Mouse (Mus musculus): ENCODE data around the gene Drd3.

Gene Drd3

DNA sequence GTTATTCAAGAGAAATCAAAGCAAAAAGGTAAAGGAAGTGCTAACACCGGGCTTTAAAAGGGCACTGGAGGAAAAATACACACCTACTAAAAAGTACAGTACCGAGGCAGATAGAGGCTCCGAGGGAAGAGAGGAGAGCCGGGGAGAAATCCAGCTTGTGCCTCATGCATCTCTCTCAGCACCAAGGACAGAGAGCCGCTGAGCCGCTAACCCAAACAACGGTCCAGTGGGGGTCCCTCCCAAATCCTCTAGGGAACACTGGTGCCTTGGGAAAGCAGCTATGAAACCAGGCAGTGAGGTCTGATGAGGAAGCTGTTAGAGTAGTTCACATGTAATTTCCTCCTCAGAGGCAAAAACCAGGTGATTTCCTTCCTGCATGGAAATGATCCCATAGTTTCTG is at the start of gene Drd3:
Drd3 (plus strand) TSS at position 276 of the 400 bp plus-strand sequence.
- DNase-seq (ENCODE audit: extremely low read depth, low read depth, low spot score) = no peak

DNA sequence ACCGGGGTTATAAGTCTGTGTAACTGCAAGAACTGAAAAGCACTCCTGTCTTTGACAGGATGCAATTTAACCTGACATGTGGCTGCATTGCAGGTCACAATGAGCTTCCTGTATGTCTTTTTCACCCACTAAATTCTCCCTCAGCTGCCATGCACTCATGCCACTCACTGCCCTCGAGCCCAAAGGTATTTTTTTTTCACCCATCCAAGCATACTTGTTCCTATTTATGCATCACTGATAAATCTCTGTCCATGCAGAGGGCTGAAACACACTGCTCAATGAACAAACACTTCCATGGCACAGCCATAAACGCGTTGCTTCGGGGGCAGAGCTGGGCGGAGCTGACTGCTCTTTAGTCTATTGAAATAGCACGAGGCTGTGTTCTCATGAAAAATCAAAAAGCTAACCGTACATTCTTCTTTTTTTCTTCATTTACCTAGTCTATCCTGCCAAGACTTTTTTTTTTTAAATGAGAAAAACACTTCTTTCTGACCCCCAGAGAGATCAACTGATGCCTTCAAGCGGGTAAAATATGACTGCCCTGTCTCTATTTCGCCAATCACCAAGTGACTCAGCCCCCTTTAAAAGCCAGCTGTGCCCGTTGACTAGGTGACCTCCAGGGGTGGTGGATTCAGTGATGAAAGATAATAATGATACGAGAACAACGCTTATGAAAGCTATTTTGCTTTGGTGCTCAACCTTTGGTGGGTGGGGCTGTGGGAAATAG is 45.3 kb upstream of the Drd3 start:
- DNase-seq (ENCODE audit: extremely low read depth, low read depth, low spot score) = no peak

DNA sequence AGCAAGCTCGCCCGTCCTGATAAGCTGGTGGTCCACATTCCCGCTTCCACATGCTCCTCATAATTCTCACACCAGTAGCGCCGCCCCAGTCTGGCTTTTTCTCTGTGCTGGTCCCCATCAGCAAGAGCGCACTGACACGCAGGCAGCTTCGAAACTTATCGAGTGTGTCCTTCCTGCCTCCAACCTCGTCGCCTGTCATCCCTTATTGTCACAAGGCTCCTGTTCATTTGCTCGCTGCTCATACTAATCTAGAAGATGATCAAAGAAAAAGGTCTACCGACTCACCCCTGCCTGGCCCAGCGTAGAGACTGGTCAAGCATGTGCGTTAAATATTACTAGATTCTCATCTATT is 44.8 kb upstream of the Drd3 start:
- DNase-seq (ENCODE audit: extremely low read depth, low read depth, low spot score) = no peak

DNA sequence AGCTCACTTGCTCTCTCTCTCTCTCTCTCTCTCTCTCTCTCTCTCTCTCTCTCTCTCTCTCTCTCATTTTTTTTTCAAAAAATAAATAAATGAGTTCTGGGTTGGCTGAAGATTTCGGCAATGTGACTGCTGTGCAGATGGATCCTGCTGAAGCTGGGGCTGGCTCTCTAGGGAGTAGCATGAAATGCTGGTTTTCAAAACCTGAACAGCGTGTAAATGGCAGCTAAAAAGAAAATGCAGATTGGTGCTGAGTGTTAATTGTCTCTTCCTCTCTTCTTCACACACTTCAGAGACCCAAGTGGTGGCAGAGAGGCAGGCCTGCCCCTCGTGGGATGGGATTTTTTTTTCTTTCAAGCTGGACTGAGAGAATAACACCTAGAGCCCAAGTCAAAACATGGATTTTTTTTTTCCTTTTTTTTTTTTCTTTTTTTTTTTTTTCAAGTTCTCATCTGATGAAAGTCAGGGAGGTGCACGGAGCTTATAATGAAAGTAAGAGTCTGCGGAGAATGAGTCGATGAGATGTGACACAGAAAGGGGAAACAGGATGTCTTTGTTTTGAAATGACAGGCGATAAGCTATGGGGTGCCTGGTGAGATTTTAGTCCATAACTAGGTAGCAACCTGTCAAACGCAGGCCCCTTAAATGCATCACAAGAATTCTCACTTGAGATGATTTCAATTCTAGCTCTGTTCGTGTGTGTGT is 44.2 kb upstream of the Drd3 start:
- no peak for DNase-seq (ENCODE audit: extremely low read depth, low read depth, low spot score)

DNA sequence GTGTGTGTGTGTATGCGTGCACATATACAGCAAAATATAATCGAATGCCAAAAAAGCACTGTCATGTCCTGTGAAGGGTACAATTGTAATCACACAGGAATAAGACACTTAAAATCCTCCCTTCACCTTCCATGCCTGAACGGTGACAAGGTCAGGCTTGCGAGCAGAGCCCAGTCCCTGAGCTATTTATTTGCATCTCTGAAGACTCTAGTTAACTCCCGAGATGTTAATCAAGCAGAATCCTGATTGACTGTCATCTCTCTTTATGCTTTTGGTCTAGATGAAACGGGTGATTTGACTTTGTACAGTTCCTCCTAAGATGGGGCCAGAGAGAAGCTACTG is 43.7 kb upstream of the Drd3 start:
- DNase-seq (ENCODE audit: extremely low read depth, low read depth, low spot score) = no peak

DNA sequence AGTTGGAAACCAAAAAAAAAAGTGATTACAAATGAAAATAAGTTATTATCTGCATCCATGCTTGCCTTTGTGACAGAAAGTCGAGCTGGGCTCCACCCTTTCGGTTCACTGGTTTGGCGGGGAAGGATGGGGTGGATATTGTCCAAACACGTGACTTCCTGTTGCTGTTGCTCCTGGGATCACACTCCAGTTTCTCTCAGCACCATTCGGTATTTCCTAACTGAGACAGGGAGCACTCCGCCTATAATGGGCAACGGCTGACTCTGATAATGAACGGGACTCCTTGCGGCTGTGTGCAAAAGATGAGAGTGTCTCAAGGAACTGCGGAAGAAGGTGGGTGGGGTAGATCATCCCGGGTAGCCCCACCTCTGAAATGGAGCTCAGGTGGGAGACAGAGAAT is 43.2 kb upstream of the Drd3 start:
- no peak for DNase-seq (ENCODE audit: extremely low read depth, low read depth, low spot score)

DNA sequence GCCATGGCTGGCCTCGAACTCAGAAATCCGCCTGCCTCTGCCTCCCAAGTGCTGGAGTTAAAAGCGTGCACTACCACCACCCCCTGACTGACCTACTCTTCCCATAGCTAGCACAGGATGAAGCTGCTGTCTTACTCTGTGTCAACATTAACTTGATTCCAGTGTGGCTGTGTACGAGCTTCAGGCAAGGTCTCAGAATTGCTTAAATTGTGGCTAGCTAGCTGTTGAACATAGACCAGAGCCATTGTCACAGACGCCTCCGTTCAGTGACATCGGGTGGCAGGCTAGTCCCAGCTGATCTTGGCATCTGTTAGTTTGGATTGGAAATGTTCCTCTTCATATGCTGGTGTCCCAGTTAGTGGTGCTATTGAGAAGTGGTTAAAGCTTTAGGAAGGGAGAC is 42.5 kb upstream of the Drd3 start:
- DNase-seq (ENCODE audit: extremely low read depth, low read depth, low spot score) = no peak

DNA sequence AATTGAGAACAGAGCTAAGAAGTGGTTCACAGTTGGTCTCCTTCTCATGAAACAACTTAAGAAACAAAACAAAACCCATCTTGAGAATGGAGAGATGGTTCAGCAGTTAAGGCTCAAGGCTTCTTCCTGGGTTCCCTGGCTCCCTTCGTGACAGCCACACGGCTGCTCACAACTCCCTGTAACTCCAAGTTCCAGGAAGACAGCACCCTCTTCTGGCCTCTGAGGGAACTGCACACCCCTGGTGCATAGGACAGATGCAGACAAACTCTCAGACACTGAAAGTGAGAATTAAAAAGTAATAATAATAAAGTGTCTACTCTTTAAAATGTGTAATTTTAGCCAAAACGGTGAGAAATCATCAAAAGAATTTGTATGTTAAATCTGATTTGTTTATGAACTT is 29.4 kb upstream of the Drd3 start:
- no peak for DNase-seq (ENCODE audit: extremely low read depth, low read depth, low spot score)

DNA sequence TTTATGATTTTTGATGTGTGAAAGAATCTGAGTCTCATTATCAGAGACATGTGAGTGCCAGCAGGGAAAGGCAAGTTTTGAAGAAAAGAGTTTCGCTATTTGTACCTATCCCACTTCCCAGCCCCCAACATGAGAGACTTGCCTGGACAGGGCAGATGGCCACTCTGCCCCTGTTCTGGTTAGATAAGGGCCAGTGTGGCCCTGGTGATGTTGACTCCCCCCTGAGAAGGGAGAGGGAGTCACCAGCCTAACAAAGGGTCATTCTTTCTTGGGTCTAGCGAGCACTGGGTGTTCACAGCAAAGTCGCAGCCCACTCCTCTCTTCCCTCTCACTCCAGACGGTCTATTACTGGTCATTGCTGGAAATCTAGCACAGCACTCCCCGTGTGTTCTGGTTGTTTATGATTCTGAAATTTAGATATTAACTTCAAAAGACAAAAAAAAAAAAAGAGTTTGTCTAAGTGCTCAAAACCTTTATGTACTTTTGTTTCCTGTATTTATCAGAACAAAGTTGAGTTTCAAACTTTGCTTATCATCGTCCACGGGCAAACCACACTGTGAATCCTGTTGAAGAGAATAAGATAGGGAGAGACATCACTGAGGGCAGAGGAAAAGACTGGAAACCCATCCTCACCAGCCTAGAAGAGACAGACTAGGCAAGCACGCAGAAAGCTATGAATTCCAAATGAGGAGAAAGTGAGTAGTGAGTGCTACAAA is 24.2 kb upstream of the Drd3 start:
- DNase-seq (ENCODE audit: extremely low read depth, low read depth, low spot score) = no peak

DNA sequence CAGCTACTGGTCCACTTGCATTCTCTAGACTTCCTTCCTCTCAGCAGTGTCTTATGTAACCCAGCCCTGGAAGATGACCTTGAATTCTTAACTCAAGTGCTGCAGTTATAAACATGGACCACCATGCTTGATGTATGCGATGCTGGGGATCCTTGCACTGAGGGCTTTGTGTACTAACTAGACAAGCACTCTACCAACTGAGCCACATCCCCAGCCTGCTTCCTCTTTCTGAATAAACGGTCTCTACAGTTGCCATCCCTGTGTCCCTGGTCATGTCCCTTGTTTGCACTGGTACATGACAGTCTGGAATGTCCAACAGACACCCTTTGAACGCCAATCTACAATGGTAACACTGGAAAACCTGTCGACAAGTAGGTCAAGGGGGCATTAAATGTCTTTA is 23.5 kb upstream of the Drd3 start:
- no peak for DNase-seq (ENCODE audit: extremely low read depth, low read depth, low spot score)

DNA sequence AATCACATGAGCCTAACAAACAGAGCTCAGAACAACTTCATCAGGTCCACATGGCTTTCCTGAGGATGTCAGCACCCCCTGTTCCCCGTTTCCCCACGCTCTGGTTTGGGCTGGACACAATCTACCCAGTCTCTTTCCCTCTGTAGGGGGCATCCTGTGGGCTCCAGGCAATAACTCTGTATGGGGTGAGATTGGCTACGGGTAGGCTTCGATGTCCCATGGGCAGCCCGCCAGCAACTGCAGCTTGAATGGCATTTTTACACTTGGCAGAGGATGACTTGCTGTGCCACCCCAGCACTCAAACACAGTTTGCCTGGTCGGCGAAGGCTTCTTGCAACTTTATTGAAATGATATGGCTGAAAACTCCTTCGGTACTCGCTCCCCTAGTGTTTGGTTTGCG is 21.3 kb upstream of the Drd3 start:
- DNase-seq (ENCODE audit: extremely low read depth, low read depth, low spot score) = no peak

DNA sequence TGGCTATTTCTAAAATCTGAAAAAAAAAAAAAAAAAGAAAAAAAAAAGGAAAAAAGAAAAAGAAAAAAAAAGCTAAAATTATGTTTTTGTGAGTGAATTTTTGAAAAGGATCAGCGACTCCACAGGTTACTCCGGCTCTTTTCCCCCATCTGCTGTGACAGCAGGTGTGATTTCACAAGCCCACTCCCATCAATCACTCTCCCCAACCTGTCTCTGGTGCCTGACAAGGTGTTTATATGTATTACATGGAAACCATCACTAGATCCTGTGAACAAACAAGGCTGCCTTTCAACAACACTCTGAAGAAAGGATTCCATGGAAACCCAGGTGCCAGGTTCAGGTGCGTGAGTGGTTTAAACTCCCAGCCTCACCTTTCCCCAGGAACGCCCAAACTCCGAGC is 20.9 kb upstream of the Drd3 start:
- no peak for DNase-seq (ENCODE audit: extremely low read depth, low read depth, low spot score)

DNA sequence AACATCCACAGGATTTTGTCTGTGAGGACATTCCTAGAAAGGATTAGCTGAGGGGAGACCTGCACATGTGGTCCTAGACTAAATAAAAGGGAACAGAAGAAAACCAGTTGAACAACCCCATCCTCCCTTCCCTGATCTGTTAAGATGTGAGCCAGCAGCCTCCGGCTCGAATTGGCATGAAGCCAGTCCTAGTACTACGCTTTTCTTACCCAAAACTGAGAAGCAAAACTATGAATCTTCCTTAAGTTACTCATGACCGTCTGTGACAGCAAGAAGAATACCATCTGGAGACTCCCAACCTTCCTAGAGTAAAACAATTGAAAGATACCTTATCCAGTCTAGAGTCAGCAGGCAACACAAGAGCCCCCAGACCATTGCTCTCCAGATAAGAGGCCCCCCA is 15.9 kb upstream of the Drd3 start:
- DNase-seq (ENCODE audit: extremely low read depth, low read depth, low spot score) = no peak

DNA sequence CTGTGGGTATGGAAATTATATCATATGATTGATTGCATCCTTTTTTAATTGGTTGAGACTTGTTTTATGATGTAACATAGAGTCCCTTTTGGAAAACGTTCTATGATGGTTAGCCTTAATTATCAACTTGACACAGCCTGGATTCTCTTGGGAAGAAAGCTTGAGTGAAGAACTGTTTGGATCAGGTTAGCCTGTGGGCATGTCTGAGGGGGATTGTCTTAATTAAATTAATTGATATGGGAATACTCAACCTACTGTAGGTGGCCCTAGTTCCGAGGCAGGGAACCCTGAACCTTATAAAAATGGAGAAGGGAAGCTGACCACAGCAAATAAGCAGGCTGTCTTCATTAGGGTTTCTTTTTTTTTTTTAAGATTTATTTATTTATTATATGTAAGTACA is 12.9 kb upstream of the Drd3 start:
- DNase-seq (ENCODE audit: extremely low read depth, low read depth, low spot score) = no peak

DNA sequence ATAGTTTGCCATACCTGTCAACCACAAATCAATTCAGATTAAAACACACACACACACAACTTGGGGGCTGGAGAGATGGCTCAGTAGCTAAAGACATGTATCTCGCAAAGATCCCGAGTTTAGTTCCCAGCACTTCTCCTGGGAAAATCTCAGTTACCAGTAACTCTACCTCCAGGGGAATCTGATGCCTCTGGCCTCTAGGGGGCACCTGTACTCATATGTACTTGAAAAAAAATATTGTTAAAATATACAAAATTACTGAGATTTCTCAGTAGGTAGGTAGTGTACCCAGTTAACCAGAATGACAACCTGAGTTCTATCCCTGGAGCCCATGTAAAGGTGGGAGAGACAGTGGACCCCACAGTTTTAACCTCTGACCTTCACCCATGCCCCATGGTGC is 5.4 kb upstream of the Drd3 start:
- no peak for DNase-seq (ENCODE audit: extremely low read depth, low read depth, low spot score)

DNA sequence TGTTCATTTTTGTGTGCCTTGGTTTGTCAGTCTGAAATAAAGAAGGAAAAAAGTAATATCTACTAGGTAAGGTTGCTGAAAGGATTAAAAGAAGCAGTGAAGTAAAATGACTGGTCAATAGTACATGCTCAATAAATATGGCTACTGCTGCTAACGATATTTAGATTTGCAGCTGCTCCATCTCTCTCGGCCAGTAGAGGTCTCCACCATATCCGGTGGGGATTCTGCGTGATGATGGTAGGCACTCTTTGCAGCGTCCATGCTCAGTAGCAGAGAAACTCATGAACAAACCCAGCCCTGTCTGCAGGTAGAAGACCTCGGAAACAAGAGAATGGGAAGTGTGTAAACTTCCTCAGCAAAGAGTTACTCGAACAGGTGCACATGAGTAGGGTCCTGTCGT is 926 bp upstream of the Drd3 start:
- no peak for DNase-seq (ENCODE audit: extremely low read depth, low read depth, low spot score)

DNA sequence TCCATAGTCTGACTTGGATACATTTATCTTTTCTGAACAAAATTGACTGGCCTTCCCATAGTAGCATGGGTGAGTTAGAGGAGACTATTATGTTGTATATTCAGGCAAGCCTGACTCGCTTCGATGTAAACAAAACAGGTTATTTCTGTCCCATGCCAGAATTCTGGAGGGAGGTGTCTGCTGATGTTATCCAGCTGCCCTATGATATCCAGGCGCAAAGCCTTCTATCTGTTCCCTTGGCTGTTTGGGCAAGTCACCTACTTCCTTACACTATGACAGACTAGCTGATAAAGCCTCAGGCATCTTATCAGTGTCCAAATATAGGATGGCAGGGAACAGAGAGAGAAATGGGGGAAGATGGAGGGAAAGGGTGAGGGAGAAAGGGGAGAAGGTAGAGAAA is 18.5 kb downstream of the Drd3 start:
- DNase-seq (ENCODE audit: extremely low read depth, low read depth, low spot score) = no peak

DNA sequence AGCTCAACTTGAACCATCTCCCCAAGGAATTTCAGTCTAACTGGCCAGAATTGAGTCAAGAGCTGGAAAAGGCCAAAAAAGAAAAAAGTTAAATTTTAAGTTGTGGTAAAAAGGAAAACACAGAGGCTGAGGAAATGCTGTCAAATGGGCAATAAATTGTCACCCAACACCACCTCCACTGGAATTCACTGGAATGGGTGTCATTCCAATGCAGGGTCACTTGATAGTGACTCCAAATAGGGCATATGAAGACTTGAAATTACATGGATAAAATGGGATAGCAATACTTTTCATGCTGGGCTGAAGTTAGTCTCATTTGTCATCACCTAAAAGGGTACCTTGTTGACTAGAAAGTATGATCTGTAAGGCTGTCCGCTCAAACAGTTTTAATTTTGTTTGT is 18.9 kb downstream of the Drd3 start:
- no peak for DNase-seq (ENCODE audit: extremely low read depth, low read depth, low spot score)

DNA sequence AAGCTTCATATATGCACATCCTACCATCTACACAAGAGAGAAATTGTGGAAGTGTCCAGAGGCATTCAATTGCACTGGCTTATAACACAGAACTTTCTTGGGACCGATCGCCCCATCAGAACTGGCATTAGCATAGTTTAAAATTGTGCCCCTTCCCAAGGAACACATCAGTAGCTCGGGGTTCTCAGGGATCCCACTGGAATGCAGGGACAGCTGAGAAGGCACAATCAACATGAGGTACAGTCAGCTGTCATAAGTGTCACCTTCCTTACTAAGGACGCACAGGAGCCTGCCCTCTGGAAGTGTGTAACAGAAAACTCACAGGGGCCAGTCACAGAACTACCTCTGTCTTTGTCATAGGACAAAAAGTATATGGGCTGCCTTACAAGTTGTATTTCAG is 19.7 kb downstream of the Drd3 start:
- DNase-seq (ENCODE audit: extremely low read depth, low read depth, low spot score) = no peak

DNA sequence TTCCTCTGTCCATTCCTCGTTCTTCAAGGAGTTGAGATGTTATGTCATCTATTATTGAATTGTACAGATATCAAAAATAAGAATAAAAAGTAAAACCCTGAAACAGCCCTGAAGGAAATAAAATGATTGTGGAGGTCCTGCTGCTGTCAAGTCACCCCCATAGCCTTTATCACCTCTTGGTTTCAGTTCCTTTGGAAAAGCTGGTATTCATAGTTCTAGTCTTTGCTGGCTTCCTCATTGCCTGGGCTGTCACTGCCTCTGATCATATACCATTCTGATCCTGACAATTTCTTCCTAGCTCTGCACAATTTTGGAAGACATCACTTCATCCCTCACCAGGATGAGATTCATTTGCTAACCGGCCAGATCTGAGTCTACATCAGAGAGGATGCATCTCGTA is 23.1 kb downstream of the Drd3 start:
- no peak for DNase-seq (ENCODE audit: extremely low read depth, low read depth, low spot score)

DNA sequence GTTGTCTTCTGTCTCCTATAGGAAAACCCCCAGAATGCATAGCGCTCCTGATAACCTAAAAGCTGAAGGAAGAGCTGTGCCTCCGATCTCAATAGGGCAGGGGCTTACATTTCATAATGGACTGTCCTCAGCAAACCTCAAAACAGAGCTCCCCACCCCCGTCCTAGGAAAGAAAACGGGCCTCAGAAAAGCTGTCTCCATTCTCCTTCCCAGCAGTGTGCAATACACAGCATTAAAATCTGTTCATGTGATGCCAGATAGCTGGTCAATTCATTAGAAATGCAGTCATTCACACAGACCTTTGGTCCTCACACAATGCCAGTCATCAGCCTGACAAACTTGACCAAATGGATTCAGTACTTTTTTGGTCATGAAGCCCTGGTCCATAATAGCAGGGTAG is 45.7 kb downstream of the Drd3 start:
- no peak for DNase-seq (ENCODE audit: extremely low read depth, low read depth, low spot score)

DNA sequence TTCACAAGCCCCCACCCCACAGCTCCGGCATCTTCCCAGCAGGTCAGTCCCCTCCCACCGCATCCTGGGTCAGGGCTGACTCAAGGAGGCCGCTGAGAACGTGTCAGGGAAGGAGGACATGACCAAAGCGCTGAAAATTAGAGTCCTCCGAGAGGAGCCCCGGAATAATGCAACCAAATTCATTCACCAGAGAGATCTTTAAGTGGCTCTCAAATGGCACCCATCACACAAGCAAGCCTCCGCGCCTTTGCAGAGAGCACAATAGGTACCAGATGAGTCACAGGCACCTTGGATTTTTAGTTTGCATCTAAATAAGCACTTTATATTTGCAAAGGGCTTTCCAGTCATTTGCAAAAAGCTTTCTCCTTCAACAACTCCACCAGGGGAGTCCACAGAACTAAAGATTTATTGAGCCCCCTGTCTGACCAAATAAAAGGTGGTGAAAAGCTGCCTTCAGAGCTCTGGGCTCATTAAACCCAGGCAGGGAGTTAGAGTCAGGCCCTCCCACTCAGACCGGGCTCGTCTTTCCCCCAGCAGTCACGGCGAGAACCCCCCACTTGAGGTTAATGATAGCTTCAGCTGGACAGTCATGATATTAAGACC is 46.4 kb downstream of the Drd3 start:
- no peak for DNase-seq (ENCODE audit: extremely low read depth, low read depth, low spot score)
